Mouse (Mus musculus) B cell, adult 2 months (primary cell): ENCODE data around the gene Psmb5.

Experiments
- DNase-seq, 2 experiments: peaks; one replicate each; pipeline ENCODE4 v3.0.0; 2022

The Psmb5 gene

DNA sequence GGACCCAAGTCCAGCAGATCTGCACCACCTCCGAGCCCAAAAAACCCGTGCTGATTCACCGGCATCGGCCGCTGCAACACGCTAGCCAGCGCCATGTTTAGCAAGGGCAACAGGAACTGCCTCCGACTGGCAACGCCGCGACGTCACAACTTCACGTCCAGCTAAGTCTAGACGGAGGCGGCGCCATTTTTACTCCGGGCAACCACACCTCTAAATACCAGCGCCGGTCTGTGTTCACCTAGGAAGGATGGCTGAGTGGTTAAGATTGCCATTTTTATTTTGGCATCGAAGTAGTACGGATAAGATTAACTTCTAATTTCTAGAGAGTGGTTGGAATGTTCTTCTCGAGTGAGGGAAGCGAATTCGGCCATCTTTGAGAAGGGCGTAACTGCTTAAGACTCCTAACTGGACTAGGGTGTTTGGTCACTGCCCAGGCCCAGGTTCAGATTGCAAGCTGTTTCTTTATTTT is at the start of gene Psmb5:
TSS of gene Psmb5 (minus strand) at position 126 of the 469 bp plus-strand sequence.
- peak; percentile 86 to 88 for DNase-seq

DNA sequence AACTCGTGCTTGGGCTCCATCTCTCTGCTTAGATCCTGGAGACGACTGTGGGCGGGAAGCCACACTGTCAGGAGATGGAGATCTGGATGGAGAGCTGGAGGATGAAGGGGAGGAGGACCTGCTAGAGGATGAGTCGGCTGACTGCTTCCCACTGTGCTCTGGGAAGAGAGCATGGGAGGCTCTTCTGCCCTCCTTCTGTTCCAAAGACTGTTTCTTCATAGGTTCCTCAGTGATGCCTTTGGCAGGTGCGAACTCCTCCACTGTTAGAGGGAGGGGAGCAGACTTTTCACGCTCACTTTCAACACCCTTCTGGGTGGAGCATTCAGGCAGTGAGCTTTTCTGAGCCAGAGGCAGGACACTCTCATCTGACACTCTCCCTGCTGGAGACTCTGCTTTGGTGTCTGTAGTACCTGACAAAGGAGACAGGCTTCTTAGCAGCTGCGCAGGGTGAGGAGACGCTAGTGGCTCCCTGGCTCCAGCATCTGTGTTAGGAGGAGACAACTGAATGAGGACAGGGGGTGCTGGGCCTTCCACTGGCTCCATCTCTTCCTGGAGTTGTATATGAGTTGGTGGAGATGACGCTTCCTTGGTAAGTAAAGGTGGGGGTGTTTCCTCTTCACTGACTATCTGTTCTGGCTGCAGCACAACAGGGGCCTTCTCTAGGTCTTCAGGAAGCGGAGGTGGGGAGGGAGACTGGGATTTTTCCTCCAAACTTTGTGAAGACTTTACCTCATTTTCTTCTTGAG is 46.8 kb upstream of the Psmb5 start:
- no peak for DNase-seq

DNA sequence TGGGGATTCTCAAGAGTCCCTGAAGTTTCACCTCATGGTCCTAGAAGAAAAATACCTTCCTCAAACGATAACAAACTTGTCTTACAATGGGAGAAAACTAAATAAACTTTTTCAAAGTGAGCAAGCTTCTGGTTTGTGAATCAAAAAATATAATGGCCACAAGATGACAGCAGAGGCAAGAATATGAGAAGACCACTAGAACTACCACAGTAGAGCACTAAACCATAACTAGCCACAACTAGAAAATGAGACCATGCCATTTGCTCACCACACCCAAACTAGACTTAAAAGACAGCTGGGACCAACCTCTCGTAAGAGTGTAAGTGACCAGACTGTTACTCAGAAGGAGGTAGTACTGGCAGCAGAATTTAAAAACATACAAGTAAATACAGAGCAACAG is 42.2 kb upstream of the Psmb5 start:
- DNase-seq = peak; percentile 34 to 37

DNA sequence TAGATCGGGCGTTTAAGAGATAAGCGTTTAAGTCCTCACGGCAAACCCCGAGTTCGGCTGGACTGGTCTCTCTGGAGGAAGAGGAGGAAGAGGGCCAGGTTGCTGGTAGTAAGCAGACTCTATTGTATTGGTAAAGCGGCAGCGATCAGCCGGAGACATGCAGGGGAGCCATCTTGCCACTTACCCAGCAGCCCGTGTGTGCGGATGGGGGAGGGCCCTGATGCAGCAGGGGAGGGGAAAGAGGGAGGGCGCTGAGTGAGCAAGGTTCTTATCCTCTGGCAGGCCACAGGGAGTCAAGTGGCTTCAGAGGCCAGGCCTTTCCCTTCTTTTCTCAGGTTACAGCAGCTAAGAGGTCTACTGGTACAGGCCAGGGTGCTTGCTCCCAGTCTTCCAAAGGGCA is 35.7 kb upstream of the Psmb5 start:
- peak; percentile 79 to 83 for DNase-seq

DNA sequence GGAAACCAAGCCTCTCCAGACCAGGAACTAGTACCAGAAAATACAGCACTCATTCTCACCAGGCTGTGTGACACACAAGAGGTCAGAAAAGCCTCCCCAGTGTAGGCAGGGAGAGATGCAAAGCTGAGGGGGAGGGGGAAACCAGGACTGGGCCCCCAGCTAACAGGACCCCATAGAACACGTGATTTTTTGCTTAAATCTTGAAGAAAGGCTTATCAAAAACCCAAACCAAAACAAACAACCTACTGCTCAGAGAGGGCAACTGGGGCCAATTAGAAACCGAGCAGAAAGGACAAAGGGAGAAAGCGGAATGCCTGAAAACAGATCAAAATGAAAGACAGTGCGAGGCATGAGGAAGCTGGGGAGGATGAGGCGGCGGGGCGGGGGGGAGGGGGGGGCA is 35.0 kb upstream of the Psmb5 start:
- no peak for DNase-seq

DNA sequence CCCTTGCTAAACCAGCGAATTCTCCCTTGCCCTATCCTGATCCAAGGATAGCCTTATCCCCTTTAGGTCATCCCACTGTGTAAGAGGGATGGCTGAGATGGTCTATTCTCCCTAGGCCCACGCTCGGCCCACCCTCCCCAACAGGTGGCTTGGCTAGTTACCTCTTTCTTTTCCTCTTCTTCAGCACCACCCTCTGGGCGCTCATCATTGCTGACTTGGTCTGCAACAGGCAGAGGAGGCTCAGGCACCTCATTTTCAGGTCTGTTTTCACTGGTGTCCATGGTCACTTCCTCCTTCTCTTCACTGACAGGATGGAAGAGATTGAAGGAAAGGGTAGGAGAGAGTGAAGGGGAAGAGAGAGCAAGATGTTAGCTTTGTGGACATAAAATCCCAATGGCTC is 33.7 kb upstream of the Psmb5 start:
- DNase-seq = no peak

DNA sequence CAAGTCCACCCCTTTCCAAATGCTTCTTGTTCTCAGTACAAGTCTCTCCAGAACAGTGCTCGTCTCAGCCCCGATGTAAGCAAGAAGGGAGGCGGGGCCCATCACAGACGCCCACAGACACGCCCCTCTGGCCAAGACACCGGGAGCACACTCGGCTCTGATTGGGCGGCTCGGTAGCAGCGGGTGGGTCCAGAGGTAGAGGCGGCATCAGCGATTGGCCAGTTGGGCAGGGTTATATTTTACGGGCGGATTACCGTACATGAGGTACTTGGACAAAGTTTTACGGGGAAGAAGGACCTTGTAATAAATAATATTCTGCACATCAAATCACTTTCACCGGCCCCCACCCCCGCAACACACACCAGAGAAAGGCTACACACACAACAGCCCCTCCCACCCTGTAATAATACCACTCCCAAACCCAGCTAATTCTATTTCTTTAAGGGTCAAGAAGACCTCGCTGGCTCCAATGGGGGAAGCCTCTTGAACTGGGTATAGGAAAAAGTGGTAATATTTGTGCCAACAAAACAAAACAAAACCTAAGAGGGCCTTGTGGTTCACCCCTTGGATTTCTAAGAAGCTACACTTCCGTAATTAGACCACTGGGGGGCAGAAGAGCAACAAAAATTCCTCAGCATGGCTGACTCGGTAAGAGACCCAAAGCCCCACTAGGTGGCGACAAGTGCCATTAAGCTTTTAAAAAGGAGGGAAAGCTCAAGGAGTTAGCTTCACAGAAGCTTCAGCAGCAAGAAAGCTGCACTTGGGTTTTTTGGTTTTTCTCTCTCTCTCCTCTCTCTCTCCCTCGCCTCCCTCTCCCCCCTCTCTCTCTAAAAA is 33.0 kb upstream of the Psmb5 start:
- peak; percentile 87 to 90 for DNase-seq

DNA sequence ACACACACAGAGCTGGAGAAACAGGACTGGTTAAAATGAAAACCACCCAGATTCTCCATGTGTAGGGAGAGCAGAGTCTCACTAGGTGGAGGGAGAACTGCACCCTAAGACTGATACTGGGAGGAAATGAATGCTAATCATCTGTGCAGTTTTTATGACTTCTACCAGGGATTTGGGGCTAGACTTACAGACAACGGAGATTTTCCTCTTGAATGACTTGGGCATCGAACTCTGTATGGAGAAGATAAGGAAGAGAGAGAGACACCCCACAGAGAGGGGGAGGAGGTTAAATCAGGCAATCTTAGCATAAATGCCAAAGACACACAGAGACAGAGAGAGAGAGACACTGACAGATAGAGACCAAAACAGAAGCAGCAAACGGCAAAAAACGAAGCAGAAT is 30.1 kb upstream of the Psmb5 start:
- no peak for DNase-seq

DNA sequence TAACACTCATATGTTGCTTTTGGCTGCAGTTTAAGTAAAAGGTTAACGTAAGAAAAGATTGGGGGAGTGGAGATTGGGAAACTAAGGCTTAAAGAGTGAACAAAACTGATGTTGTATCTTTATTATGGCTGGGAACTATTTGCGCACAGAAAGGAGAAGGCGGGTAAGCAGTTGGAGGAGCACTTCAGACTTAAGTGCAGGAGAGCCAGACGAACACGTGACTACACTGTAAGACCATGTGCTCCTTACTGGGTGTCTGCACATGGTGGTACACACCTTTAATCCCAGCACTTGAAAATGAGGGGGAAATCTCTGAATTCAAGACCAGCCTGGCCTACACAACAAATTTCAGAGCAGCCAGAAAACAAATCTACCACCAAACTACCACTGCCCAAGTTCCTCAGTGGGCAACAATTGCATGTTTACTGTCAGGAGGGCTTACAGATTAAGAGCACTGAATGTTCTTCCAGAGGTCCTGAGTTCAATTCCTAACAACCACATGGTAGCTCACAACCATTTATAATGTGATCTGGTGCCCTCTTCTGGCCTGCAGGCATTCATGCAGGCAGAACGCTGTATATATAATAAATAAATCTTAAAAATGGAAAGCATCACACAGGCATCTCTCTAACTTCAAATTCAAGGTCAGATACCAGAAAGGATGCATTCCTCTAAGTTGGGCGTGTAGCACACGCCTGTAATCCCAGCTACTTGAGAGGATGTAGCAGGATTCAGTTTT is 29.2 kb upstream of the Psmb5 start:
- DNase-seq = peak in 1 of 2 experiments; percentile 29

DNA sequence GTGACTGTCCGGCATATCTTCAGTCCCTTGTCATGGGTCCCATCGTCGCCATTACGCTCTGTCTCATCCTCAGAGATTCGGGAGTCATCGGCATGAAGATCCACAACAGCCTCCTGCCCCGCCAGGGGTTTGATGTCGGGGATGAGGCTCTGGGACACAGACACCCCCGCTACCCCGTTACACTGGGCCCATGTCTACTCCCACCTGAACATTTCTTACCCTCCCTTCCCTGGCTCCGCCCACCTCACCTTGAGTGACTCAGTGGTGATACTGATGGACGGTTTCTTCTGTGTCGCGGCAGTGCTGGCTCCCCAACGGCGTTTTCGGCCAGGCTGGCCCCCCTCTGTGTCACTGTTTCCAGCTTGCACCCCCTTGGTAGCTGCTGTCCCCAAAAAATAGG is 28.6 kb upstream of the Psmb5 start:
- DNase-seq = no peak

DNA sequence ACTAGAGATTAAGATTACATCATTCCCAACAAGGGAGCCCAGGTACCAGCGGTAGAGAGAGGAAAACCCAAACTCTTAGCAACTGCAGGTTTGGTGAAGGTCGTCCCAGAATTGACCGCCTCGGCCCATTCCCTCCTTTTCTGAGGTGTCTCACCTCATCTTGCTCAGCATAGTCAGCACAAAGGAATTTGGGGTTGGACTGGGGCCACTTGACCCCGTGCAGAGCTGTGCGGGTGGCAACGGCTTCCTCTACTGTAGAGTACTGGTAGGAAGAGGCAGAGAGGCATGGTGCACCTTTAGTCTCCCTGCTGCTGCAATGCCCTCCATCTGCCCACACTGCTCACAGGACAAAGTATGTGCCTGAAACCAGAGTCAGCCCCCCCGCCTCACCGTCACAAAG is 26.5 kb upstream of the Psmb5 start:
- no peak for DNase-seq

DNA sequence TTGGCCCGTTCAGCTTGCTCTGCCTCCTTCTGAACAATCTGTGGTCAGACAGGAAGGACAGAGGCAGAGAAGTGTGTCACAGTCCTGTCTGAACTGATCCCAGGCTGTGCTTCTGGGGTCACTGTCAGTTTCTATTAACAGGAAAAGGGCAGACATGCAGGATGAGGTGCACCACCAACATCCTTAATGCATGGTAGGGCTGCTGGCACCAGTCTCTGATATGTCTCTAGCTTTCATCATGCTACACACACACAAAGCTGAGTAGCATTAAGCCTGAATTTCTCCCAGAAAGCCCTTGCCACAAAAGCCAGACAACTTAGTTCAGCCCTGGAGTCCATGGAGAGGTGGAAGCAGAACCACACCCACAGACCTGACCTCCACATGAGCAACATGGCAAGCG is 25.2 kb upstream of the Psmb5 start:
- no peak for DNase-seq

DNA sequence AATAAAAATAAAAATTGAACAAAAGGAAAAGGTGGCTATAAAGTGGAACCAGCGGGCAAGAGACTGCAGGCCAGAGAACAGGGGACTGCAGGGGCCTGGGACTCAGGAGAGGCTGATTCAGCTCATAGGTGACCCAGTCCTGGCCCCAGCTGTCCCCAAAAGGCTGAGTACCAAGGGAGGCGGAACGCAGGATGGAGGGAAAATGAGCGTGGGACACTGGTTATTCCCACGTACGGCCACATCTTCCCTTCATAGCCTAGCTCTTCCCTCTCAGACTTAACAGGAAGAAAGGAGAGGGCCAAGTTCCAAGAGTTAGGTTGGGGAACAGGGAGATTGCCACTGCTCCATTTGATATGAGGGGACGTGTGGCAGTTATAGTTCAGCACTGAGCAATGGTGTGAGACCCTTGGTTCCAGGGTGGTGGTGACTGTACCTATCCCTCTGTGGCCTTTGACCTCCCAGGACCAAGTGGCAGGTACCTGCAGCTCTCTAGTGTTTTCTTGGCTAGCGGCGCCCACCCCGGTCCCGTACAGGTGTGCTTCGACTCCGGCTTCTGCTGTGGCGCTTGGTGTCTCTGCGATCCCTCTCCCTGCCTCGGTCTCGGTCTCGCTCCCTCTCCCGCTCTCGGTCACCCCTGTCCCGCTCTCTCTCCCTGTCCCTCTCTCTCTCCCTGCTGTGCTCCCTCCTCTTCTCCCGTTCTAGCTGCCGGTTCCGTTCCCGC is 24.6 kb upstream of the Psmb5 start:
- DNase-seq = no peak

DNA sequence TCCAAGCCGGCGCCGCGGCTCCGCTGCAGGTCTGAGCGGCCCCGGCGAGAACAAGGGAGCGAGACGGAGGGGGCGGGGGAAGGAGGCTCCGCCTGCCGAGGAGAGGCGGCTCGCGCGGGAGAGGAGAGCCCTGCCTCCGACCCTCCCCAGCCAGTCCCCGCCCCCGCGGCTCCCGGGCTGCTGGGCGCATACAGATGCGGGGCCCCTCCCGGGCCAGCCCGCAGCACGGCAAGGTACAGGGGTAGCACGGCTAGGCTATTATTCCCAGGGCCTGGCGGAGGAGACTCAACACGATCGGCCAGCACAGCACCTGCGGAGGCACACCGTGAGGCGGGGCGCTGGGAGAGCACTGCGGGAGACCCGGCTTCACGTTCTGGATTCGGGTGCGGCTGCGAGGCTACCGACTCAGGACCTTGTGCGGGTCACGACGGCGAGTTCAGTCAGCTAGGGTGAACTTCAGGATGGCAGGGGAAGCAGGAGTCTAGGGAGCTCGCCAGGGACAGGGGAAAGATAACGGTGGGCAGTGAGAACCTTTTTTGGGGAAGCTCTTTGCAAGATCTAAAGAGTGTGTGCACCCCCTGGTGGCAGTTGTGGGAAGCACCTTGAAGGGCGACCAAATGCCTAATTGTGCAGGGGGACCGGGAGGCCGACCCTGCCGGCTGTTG is 23.6 kb upstream of the Psmb5 start, which contains the start of gene Cdh24:
TSS of gene Cdh24 (minus strand) at position 60 of the 665 bp plus-strand sequence.
- DNase-seq = peak; percentile 94 to 95

DNA sequence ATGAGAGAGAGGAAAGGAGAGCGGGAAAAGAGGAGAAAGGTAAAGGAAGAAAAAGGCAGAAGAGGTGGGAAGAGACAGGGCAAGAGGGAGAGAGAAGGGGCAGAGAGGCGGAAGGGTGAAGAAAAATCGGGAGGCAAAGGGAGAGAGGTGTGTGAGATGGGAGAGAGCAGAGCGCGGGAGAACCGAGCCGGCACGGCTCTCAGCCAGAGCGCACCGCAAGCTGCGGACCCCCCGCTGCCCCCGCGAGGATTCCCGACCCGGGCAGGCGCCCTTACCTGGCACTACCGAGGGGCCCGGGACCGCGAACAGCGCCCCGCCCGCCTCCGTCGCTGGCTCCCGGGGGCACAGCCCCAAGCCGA is 23.1 kb upstream of the Psmb5 start, which contains the start of gene Gm17606:
TSS of gene Gm17606 (plus strand) at position 7 of the 359 bp plus-strand sequence.
- no peak for DNase-seq

DNA sequence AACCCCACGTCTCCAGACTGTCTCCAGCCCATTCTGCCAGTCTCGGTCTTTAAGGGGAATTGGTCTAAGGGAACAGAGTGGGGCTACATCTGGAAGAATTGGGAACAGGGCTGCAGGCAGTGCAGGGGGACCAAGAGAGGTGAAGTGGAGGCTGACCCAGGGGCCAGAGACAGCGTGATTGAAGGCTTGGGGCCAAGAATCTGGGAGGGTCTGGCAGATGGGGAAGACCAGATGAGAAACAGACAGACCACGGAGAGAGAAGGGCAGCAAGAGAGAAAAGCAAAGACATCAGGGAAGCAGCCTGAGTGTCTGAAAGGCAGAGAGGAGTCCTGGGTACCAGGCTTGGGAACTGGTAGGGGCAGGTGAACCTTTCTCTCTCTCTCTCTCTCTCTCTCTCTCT is 22.3 kb upstream of the Psmb5 start:
- no peak for DNase-seq

DNA sequence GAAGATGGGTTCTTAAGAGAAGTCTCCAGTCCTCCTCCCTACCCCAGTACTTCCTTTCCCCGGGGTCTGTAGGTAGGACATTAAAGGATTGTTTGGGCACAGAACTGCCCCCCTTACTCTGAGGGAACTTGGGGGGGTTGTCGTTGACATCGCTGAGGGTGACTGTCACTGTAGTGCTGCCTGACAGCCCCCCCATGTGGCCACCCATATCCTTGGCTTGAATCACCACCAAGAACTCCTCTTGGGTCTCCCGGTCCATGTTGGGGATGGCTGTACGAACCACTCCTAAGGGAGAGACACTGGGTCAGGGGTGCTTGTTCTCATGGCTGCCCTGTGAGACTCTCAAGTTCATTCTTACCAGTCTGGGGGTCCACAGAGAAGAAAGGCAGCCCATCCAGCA is 20.4 kb upstream of the Psmb5 start:
- no peak for DNase-seq

DNA sequence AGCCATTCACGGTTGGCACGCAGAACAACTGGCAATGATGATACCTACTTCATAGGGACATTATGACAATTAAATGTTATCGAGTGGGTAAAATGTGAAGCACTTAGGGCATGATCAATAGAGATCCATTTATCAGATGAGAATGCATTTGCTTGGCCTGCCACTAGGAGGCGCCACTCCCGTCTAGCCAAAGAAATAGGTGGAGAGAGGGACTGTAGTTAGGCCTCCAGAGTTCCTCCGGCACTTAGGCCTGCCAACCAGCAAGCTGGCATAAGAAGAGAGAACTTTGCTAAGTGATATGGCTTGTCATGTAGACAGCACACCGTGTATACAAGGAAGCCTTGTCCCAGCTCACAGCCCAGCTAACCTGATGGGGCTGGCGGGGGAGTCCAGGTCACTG is 19.1 kb upstream of the Psmb5 start:
- peak; percentile 81 for DNase-seq

DNA sequence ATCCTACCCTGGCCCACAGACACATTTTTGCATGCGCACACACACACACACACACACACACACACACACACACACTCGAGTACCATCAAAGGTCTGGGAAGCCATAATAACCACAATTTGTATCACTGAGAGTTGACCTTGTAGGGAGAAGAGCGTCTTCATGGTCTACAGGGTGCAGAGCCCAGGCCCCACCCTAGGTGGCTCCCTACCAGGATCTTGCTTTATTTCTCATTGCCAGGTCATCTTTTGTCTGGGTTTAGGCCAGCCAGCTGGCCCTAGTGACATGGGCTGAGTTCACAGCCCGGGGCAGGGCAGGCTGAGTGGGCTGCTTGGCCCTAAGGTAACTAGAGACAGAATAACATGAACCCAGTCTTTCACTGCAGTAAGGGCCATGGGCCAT is 16.4 kb upstream of the Psmb5 start:
- no peak for DNase-seq

DNA sequence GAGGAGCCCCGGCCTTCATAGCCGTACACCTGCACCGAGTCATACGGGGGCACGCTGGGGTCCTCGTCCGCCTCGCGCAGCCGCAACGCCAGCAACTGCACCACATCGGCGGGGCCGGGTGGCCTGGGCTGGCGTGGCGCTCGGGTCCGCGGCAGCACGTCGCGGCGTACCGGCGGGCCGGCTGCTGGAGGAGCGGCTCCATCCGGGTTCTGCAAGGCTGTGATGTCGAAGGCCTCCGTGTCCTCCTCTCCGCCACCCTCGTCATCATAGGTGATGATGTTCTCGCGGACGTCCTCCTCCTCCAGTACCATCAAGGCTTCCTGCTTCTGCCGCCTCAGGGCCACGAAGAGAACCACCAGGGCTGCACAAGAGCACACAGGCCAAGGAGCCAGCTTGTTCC is 14.4 kb upstream of the Psmb5 start:
- no peak for DNase-seq

DNA sequence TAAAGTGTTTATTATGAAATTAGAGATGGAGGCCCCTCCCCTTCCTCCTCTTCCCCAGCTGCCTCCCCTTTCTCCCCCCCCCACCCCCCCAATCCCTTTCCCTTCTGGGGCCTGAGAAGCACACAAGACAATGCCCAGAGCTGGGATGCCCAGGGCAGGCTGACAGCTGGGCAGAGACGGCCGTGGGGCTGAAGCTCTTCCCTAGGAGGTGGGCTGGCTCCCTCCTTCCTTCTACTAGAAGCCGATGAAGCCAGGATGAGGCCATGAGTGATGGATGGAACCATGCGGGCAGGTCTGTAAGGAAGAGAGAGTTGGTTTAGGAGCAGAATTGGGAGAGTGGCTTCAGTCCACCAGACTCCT is 13.4 kb upstream of the Psmb5 start:
- DNase-seq = no peak

DNA sequence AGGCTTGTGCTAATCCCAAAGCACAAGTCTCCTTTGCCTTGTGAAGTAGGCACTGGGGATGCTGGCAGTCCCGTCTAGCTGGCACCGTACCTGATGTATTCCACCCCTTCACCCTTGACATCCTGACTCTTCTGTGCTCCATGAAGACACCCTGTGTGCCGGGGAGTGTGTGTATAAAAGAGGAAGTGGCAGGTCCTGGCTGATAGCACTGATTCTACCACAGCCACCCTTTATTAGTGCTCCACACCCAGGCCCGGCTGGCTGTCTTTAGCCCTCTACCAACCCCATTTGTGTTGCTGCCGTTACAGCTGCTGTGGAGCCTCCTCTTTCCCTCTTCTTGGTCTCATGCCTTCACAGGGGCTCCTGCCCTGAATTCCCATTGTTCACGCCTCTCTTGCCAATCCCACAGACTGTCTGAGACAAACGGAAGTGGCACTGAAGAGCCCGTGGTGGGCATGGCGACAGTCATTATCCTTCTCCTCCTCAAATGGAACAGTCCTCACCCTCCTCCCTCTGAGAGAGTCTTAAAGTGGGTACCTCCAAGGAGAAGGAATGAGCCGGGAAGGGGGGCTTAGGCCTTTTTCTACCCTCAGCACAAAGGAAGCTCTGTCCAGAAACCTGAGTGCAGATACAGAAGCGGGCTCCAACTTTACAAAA is 12.9 kb upstream of the Psmb5 start:
- no peak for DNase-seq
